8 mouse cellular contexts compared by ENCODE assay signal in genomic region chr1:52146214-52146970, GRCm38 (mm10). TPM values are rescaled to one million over a fixed set of nuclear protein-coding genes. Genes with fewer than 3 reads are reported as not detected.
A peak's percentile ranks its signal among the peaks of the same experiment; 100 is the strongest.
DNase-seq lines count a peak whose midpoint lies in the region; ATAC-seq and TF ChIP-seq lines count a peak whose summit lies in the region.

No protein-coding gene starts in this region.

- 51% methylated on average over 12 of the region's 12 CpGs for WGBS in embryonic facial prominence, embryonic 12.5 days
- WGBS in hindbrain, embryonic 15.5 days = 55% methylated on average over 12 of the region's 12 CpGs
- WGBS in limb, embryonic 11.5 days = 55% methylated on average over 12 of the region's 12 CpGs
- 53% methylated on average over 12 of the region's 12 CpGs for WGBS in midbrain, postnatal 0 days

- H3K27me3 ChIP-seq in embryonic facial prominence, embryonic 12.5 days = peaks cover 3% of the 10 kb centered on the region; the same call in 1 of the 2 replicates
- no peaks in the 10 kb centered on the region for H3K27me3 ChIP-seq in hindbrain, embryonic 15.5 days
- no peaks in the 10 kb centered on the region for H3K27me3 ChIP-seq in limb, embryonic 11.5 days (ENCODE audit: control insufficient read depth, insufficient read depth, low read length)
- no peaks in the 10 kb centered on the region for H3K27me3 ChIP-seq in midbrain, postnatal 0 days (ENCODE audit: insufficient read depth, low read length)

- ATAC-seq in embryonic facial prominence, embryonic 12.5 days (ENCODE audit: insufficient number of reproducible peaks, insufficient read depth, low FRiP score, low TSS enrichment) = peak; percentile 54
- peak; percentile 77 for ATAC-seq in hindbrain, embryonic 15.5 days (ENCODE audit: low FRiP score, low read depth)
- peak; percentile 18; the same call in 1 of the 2 replicates for ATAC-seq in limb, embryonic 11.5 days (ENCODE audit: insufficient number of reproducible peaks, low FRiP score, low TSS enrichment, low read depth)
- peak; percentile 74 for ATAC-seq in midbrain, postnatal 0 days (ENCODE audit: low FRiP score)

- no peak overlapping the region for H3K27ac ChIP-seq in embryonic facial prominence, embryonic 12.5 days
- H3K27ac ChIP-seq in hindbrain, embryonic 15.5 days (replicated peaks) = no peak overlapping the region
- no peak overlapping the region for H3K27ac ChIP-seq in limb, embryonic 11.5 days (replicated peaks; ENCODE audit: low read depth, low read length)
- H3K27ac ChIP-seq in midbrain, postnatal 0 days (ENCODE audit: low read depth, low read length) = no peak overlapping the region

- DNase-seq in ovary, postnatal 36 days (ENCODE audit: low spot score) = peak; percentile 34
- no peak for DNase-seq in ovary, adult 18-20 months (ENCODE audit: low spot score)
- DNase-seq in adrenal gland, postnatal 25 days = peak; percentile 32
- peak; percentile 70 for DNase-seq in limb, embryonic 11.5 days (ENCODE audit: low spot score)
- peak; percentile 85 for DNase-seq in midbrain, postnatal 0 days (ENCODE audit: low spot score)
- peak; percentile 85 for DNase-seq in thymus, postnatal 0 days (ENCODE audit: low spot score)

- H3K4me1 ChIP-seq in embryonic facial prominence, embryonic 12.5 days = peaks cover 4% of the 10 kb centered on the region; the same call in 1 of the 2 replicates
- H3K4me1 ChIP-seq in hindbrain, embryonic 15.5 days (replicated peaks) = 0 out of 2 replicates have a peak, but pooled peaks cover 4% of the 10 kb centered on the region
- H3K4me1 ChIP-seq in limb, embryonic 11.5 days (ENCODE audit: control insufficient read depth, insufficient read depth, low read length) = peaks cover 10% of the 10 kb centered on the region
- no peaks in the 10 kb centered on the region for H3K4me1 ChIP-seq in midbrain, postnatal 0 days (ENCODE audit: insufficient read depth, low read length)

- no peak overlapping the region for H3K9ac ChIP-seq in embryonic facial prominence, embryonic 12.5 days
- H3K9ac ChIP-seq in hindbrain, embryonic 15.5 days = no peak overlapping the region
- H3K9ac ChIP-seq in limb, embryonic 11.5 days (ENCODE audit: low read length) = no peak overlapping the region
- H3K9ac ChIP-seq in midbrain, postnatal 0 days (replicated peaks; ENCODE audit: low read length, poor library complexity, severe bottlenecking) = no peak overlapping the region

- H3K4me2 ChIP-seq in embryonic facial prominence, embryonic 12.5 days (replicated peaks) = no peak overlapping the region
- H3K4me2 ChIP-seq in hindbrain, embryonic 15.5 days = no peak overlapping the region
- no peak overlapping the region for H3K4me2 ChIP-seq in limb, embryonic 11.5 days (ENCODE audit: low read depth, severe bottlenecking)
- H3K4me2 ChIP-seq in midbrain, postnatal 0 days (ENCODE audit: low read depth, low read length, poor library complexity, severe bottlenecking) = no peak overlapping the region

- peak; percentile 84 for TF ChIP-seq CTCF in midbrain, postnatal 0 days (IDR thresholded peaks at IDR 0.05)

- no peaks in the 10 kb centered on the region for H3K9me3 ChIP-seq in embryonic facial prominence, embryonic 12.5 days
- H3K9me3 ChIP-seq in hindbrain, embryonic 15.5 days = no peaks in the 10 kb centered on the region
- no peaks in the 10 kb centered on the region for H3K9me3 ChIP-seq in limb, embryonic 11.5 days (ENCODE audit: control insufficient read depth, low read length)
- no peaks in the 10 kb centered on the region for H3K9me3 ChIP-seq in midbrain, postnatal 0 days (ENCODE audit: low read length)

- no peaks in the 10 kb centered on the region for H3K36me3 ChIP-seq in embryonic facial prominence, embryonic 12.5 days
- no peaks in the 10 kb centered on the region for H3K36me3 ChIP-seq in hindbrain, embryonic 15.5 days
- H3K36me3 ChIP-seq in limb, embryonic 11.5 days (ENCODE audit: control insufficient read depth, insufficient read depth, low read length) = no peaks in the 10 kb centered on the region
- peaks cover 7% of the 10 kb centered on the region; the same call in 1 of the 2 replicates for H3K36me3 ChIP-seq in midbrain, postnatal 0 days (ENCODE audit: insufficient read depth, low read length)

- H3K4me3 ChIP-seq in embryonic facial prominence, embryonic 12.5 days = no peak overlapping the region
- H3K4me3 ChIP-seq in hindbrain, embryonic 15.5 days = no peak overlapping the region
- H3K4me3 ChIP-seq in limb, embryonic 11.5 days (ENCODE audit: low read depth, low read length) = no peak overlapping the region
- H3K4me3 ChIP-seq in midbrain, postnatal 0 days (ENCODE audit: low read depth, low read length) = no peak overlapping the region

RNA-seq across cellular contexts. Expression of gene Stat1, which starts 27.2 kb away (rescaled TPM):
- 68.7 and 94.5 TPM in 2 replicates for total RNA-seq in adrenal gland, postnatal 25 days (2021)
- polyA plus RNA-seq in embryonic facial prominence, embryonic 12.5 days (2016; fragmentation: Nextera tagmentation; extraction: Ambion mirVana) = 13.6 and 17.7 TPM in 2 replicates
- polyA plus RNA-seq in hindbrain, embryonic 15.5 days (2015; fragmentation: Nextera tagmentation; extraction: Ambion mirVana) = 14.5 and 17.6 TPM in 2 replicates
- polyA plus RNA-seq in limb, embryonic 11.5 days (2014; fragmentation: Nextera tagmentation; extraction: Ambion mirVana) = 14.9 and 16.1 TPM in 2 replicates
- total RNA-seq in midbrain, postnatal 0 days (2014; rRNA removed) = 27.5 and 28.9 TPM in 2 replicates
- polyA plus RNA-seq in midbrain, postnatal 0 days (2015; fragmentation: Nextera tagmentation; extraction: Ambion mirVana) = 11.2 and 13.0 TPM in 2 replicates
- 212 and 220 TPM in 2 replicates for polyA plus RNA-seq in thymus, postnatal 0 days (2015; fragmentation: Nextera tagmentation; extraction: Ambion mirVana)

Comparison
In these comparisons a context has a peak if more than half of its experiments do, and no peak if none do; other contexts are left out.
1. ATAC-seq: peak in every context shown above with its lines; median percentile 77 in hindbrain, embryonic 15.5 days; 74 in midbrain, postnatal 0 days; 54 in embryonic facial prominence, embryonic 12.5 days; 18 in limb, embryonic 11.5 days.
2. RNA of gene Stat1, which starts 27.2 kb away (polyA plus RNA-seq): 212 to 220 TPM in thymus, postnatal 0 days; 13.6 to 17.7 TPM in embryonic facial prominence, embryonic 12.5 days, 14.9 to 16.1 TPM in limb, embryonic 11.5 days, 14.5 to 17.6 TPM in hindbrain, embryonic 15.5 days and 11.2 to 13.0 TPM in midbrain, postnatal 0 days; every median in the first group is over 10 times any median in the second.